Mouse (Mus musculus) hindbrain, embryonic 11.5 days (tissue): Measurements from ENCODE around the gene Defb45. TPM values are rescaled to one million over a fixed set of nuclear protein-coding genes. Genes with fewer than 3 reads are reported as not detected.

ENCODE experiments used
- ATAC-seq: fragments of 200-750 bp; cut with Nextera tagmentation; 2 replicates; pipeline ENCODE4 v1.8.0; 2017; ENCODE audit warnings: mild to moderate bottlenecking, moderate TSS enrichment, moderate library complexity; ENCODE audit not compliant: low FRiP score
- DNase-seq: peaks from one replicate; pipeline ENCODE4 v3.0.0-alpha.2; 2015; ENCODE audit warnings: low spot score
- H3K27ac ChIP-seq: fragments of 300-500 bp; sonication (generic); 2 replicates; pipeline ENCODE4 v1.5.1; 2014; ENCODE audit warnings: mild to moderate bottlenecking, low read depth, low read length
- H3K27me3 ChIP-seq: fragments of 300-500 bp; sonication (generic); 2 replicates; pipeline ENCODE4 v1.6.1; 2014; ENCODE audit warnings: mild to moderate bottlenecking, low read length, moderate library complexity, mixed read lengths; ENCODE audit not compliant: control insufficient read depth, insufficient read depth
- H3K36me3 ChIP-seq: fragments of 300-500 bp; sonication (generic); 2 replicates; pipeline ENCODE4 v1.6.1; 2014; ENCODE audit warnings: mild to moderate bottlenecking, low read length, moderate library complexity, mixed read lengths; ENCODE audit not compliant: control insufficient read depth, insufficient read depth
- H3K4me1 ChIP-seq: fragments of 300-500 bp; sonication (generic); replicated peaks from 2 replicates; pipeline ENCODE4 v1.6.1; 2014; ENCODE audit warnings: low read length, mixed read lengths; ENCODE audit not compliant: control insufficient read depth, insufficient read depth
- H3K4me2 ChIP-seq: fragments of 300-500 bp; sonication (generic); replicated peaks from 2 replicates; pipeline ENCODE4 v1.6.1; 2014; ENCODE audit warnings: mild to moderate bottlenecking, low read depth, low read length
- H3K4me3 ChIP-seq: fragments of 300-500 bp; sonication (generic); 2 replicates; pipeline ENCODE4 v1.5.1; 2014; ENCODE audit warnings: low read depth, low read length
- H3K9ac ChIP-seq: fragments of 300-500 bp; sonication (generic); 2 replicates; pipeline ENCODE4 v1.6.1; 2014; ENCODE audit warnings: low read depth, low read length
- H3K9me3 ChIP-seq: fragments of 300-500 bp; sonication (generic); 2 replicates; pipeline ENCODE4 v1.6.1; 2016; ENCODE audit warnings: low read length; ENCODE audit not compliant: control insufficient read depth
- WGBS: fragments of 180-500 bp; shearing (Covaris S2); extraction: QIAGEN DNeasy Blood & Tissue Kit; methylation state at CpG from one replicate; pipeline ENCODE4 v1.1.7; 2014; 5-methylcytosine and 5-hydroxymethylcytosine counted together
- polyA plus RNA-seq: library from polyadenylated mRNA; unstranded; fragments of >200 nt; fragmentation: Nextera tagmentation; extraction: Ambion mirVana; gene quantifications from 2 replicates; pipeline ENCODE4 v1.2.1, GENCODE M21; 2014

Defb45 gene
- polyA plus RNA-seq, 1 experiment from 2014 or later: not detected

DNA sequence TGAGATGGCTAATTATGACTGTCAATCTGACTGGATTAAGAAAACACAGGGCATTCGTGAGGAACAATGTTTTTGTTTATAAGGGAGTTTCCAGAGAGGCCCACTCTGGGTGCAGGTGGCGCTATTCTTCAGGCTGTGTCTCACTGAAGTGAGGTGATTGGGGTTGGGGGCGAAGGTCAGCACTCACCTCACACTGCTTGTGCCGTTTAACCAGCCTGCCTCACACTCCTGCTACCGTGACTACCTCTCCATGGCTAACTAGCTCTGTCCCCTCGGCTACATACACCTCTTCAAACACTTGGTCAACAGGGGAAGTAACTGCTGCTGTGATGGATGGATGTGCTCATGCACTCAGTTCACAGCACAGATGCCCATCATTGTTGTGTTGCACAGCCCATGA, 10.2 kb downstream of the Defb45 start:
- ATAC-seq (no peak), DNase-seq (no peak)
- no peaks in the 10 kb centered on the region for H3K36me3 ChIP-seq
- no peak overlapping the region for H3K27ac ChIP-seq
- H3K4me1 ChIP-seq: no peaks in the 10 kb centered on the region; the same call in 1 of the 2 replicates
- 57% methylated on average over 6 of the region's 6 CpGs for WGBS
- H3K9ac ChIP-seq: no peak overlapping the region
- H3K27me3 ChIP-seq: no peaks in the 10 kb centered on the region
- H3K4me3 ChIP-seq: no peak overlapping the region
- no peaks in the 10 kb centered on the region for H3K9me3 ChIP-seq
- H3K4me2 ChIP-seq: no peak overlapping the region

GRCm38 (mm10) chr2:152588450-152588849, 10.7 kb downstream of the Defb45 start:
- DNase-seq: no peak
- 54% methylated on average over 2 of the region's 2 CpGs for WGBS
- H3K9ac ChIP-seq: no peak overlapping the region
- ATAC-seq: no peak
- H3K4me2 ChIP-seq: no peak overlapping the region
- H3K27me3 ChIP-seq: no peaks in the 10 kb centered on the region
- no peaks in the 10 kb centered on the region for H3K9me3 ChIP-seq
- no peaks in the 10 kb centered on the region for H3K36me3 ChIP-seq
- no peak overlapping the region for H3K27ac ChIP-seq
- H3K4me1 ChIP-seq: no peaks in the 10 kb centered on the region; the same call in 1 of the 2 replicates
- H3K4me3 ChIP-seq: no peak overlapping the region

GRCm38 (mm10) chr2:152586926-152587560, 12.2 kb downstream of the Defb45 start:
- Histone ChIP-seq H3K9me3 (no peaks in the 10 kb centered on the region), H3K27ac (no peak overlapping the region), H3K4me2 (no peak overlapping the region), H3K9ac (no peak overlapping the region), H3K36me3 (no peaks in the 10 kb centered on the region), H3K4me1 (no peaks in the 10 kb centered on the region; the same call in 1 of the 2 replicates), H3K27me3 (no peaks in the 10 kb centered on the region), H3K4me3 (no peak overlapping the region)
- WGBS: 82% methylated on average over 4 of the region's 4 CpGs
- DNase-seq (peak; percentile 22), ATAC-seq (no peak)

- no peaks in the 10 kb centered on the region for H3K36me3 ChIP-seq
- H3K27me3 ChIP-seq: no peaks in the 10 kb centered on the region
- WGBS: 90% methylated on average over 11 of the region's 11 CpGs
- no peak overlapping the region for H3K4me2 ChIP-seq
- DNase-seq: no peak
- H3K4me3 ChIP-seq: no peak overlapping the region
- H3K4me1 ChIP-seq: no peaks in the 10 kb centered on the region; the same call in 1 of the 2 replicates
- no peak for ATAC-seq
- H3K9me3 ChIP-seq: no peaks in the 10 kb centered on the region
- H3K27ac ChIP-seq: no peak overlapping the region
- H3K9ac ChIP-seq: no peak overlapping the region
Measured at GRCm38 (mm10) chr2:152580612-152581011, 18.6 kb downstream of the Defb45 start.

- Histone ChIP-seq H3K27ac (no peak within 1 kb of the TSS), H3K9ac (no peak within 1 kb of the TSS), H3K4me3 (no peak within 1 kb of the TSS), H3K36me3 (no peaks in the 10 kb centered on the region), H3K4me2 (no peak within 1 kb of the TSS), H3K4me1 (no peaks in the 10 kb centered on the region), H3K27me3 (no peaks in the 10 kb centered on the region), H3K9me3 (no peaks in the 10 kb centered on the region)
- ATAC-seq (no peak), DNase-seq (no peak)
- WGBS: 79% methylated on average over 7 of the region's 7 CpGs
Measured at GRCm38 (mm10) chr2:152580107-152580506, 19.1 kb downstream of the Defb45 start, which contains the start of gene Defb19. TSS of gene Defb19 (minus strand) at chr2:152580312.

DNA sequence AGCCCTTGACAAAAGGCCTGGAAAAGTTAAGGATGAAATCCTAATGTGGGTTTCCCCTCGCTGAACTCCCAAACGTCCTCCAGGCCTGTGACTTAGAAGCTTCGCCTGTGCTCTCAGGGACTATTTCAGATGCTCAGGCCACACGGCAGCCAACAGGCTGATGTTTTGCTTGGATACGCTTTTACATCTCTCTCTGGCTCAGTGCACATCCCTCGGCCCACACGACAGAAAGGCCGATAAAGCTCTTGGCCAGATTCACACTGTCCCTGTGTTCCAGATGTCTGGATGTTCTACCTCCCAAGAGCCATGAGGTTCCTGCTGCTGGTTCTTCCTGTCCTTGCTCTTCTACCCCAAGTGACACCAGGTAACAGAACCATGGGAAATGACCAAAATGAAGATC, 25.7 kb downstream of the Defb45 start:
- Histone ChIP-seq H3K36me3 (no peaks in the 10 kb centered on the region), H3K4me3 (no peak overlapping the region), H3K9ac (no peak overlapping the region), H3K9me3 (no peaks in the 10 kb centered on the region), H3K27me3 (no peaks in the 10 kb centered on the region), H3K4me1 (no peaks in the 10 kb centered on the region), H3K27ac (no peak overlapping the region), H3K4me2 (no peak overlapping the region)
- no peak for DNase-seq
- no peak for ATAC-seq
- WGBS: 87% methylated on average over 8 of the region's 8 CpGs

DNA sequence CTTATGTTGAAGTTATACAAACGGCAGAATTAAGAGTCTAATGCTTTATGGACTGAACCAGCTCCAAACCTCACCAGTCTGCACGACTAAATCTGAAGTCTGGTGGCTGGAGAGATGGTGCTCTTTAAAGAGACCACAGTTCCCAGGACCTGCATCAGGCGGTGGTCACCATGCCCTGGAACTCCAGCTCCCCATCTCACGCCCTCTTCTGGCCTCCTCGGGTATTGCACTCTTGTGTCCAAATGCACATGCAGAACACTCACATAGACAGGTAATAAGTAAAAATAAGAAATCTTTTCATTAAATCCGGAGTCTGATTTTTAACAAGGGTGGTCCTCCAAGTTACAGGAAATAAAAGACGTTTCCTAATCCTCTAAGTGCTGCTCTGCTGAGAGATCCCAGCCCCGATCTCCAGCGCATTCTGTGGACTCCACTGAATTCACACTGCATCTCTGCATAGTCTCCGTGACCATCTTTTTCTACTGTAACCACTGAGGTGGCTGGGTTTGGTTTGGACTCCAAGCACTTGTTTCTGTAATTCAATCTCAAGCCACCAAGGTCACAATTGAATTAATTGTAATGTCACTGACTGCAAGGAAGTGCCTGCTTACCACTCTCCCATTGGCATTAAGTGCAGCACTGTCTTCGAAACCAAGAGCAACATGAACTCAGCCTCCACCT, 26.9 kb downstream of the Defb45 start, which contains the start of gene Defb21:
Defb21 (plus strand) TSS at position 631 of the 681 bp plus-strand sequence.
- no peaks in the 10 kb centered on the region for H3K4me1 ChIP-seq
- H3K4me2 ChIP-seq: no peak within 1 kb of the TSS
- no peaks in the 10 kb centered on the region for H3K9me3 ChIP-seq
- no peak within 1 kb of the TSS for H3K4me3 ChIP-seq
- H3K27me3 ChIP-seq: no peaks in the 10 kb centered on the region
- no peaks in the 10 kb centered on the region for H3K36me3 ChIP-seq
- WGBS: 66% methylated on average over 11 of the region's 11 CpGs
- DNase-seq: peak; percentile 10
- ATAC-seq: no peak
- no peak within 1 kb of the TSS for H3K9ac ChIP-seq
- no peak within 1 kb of the TSS for H3K27ac ChIP-seq

GRCm38 (mm10) chr2:152570313-152570712, 28.9 kb downstream of the Defb45 start:
- Histone ChIP-seq H3K9me3 (no peaks in the 10 kb centered on the region), H3K4me3 (no peak overlapping the region), H3K4me2 (no peak overlapping the region), H3K27ac (no peak overlapping the region), H3K4me1 (no peaks in the 10 kb centered on the region), H3K9ac (no peak overlapping the region), H3K27me3 (no peaks in the 10 kb centered on the region), H3K36me3 (no peaks in the 10 kb centered on the region)
- DNase-seq: no peak
- 84% methylated on average over 6 of the region's 6 CpGs for WGBS
- ATAC-seq: no peak

- 86% methylated on average over 4 of the region's 4 CpGs for WGBS
- H3K27me3 ChIP-seq: no peaks in the 10 kb centered on the region
- H3K4me3 ChIP-seq: no peak overlapping the region
- ATAC-seq (no peak), DNase-seq (no peak)
- H3K9me3 ChIP-seq: no peaks in the 10 kb centered on the region
- no peak overlapping the region for H3K27ac ChIP-seq
- no peak overlapping the region for H3K9ac ChIP-seq
- no peak overlapping the region for H3K4me2 ChIP-seq
- no peaks in the 10 kb centered on the region for H3K4me1 ChIP-seq
- no peaks in the 10 kb centered on the region for H3K36me3 ChIP-seq
Measured at GRCm38 (mm10) chr2:152569881-152570280, 29.3 kb downstream of the Defb45 start.
